Mouse (Mus musculus) liver, postnatal 0 days (tissue): ENCODE data around the gene Kcnh4.

Source experiments
- CTCF ChIP-seq: sonication (generic); IDR thresholded peaks from 2 replicates; pipeline ENCODE4 v1.5.1; 2016; ENCODE audit warnings: antibody characterized with exemption, low read depth
- EP300 ChIP-seq: IDR thresholded peaks from 2 replicates; pipeline ENCODE4 v1.6.1; 2016; ENCODE audit warnings: antibody characterized with exemption, low read depth, mild to moderate bottlenecking

- TF ChIP-seq CTCF (peak; percentile 42), EP300 (no peak)
Observed at GRCm38 (mm10) chr11:100759611-100760233, at the start of gene Kcnh4.
